Mouse (Mus musculus) forebrain, embryonic 16.5 days (tissue): ENCODE measurements around the gene Ttc28. TPM values are rescaled to one million over a fixed set of nuclear protein-coding genes. Genes with fewer than 3 reads are reported as not detected.

ENCODE experiments used
- ATAC-seq: fragments of 200-750 bp; cut with Nextera tagmentation; 2 replicates; pipeline ENCODE4 v1.8.0; 2017; ENCODE audit warnings: mild to moderate bottlenecking, moderate library complexity
- H3K27ac ChIP-seq: fragments of 300-500 bp; sonication (generic); 2 replicates; pipeline ENCODE4 v1.5.1; 2014; ENCODE audit warnings: low read length, control low read depth
- H3K27me3 ChIP-seq: fragments of 300-500 bp; sonication (generic); replicated peaks from 2 replicates; pipeline ENCODE4 v1.6.1; 2014; ENCODE audit warnings: low read length; ENCODE audit not compliant: control insufficient read depth, insufficient read depth
- H3K36me3 ChIP-seq: fragments of 300-500 bp; sonication (generic); 2 replicates; pipeline ENCODE4 v1.6.1; 2014; ENCODE audit not compliant: control insufficient read depth, insufficient read depth
- H3K4me1 ChIP-seq: fragments of 300-500 bp; sonication (generic); replicated peaks from 2 replicates; pipeline ENCODE4 v1.6.1; 2014; ENCODE audit warnings: low read length; ENCODE audit not compliant: control insufficient read depth, insufficient read depth
- H3K4me2 ChIP-seq: fragments of 300-500 bp; sonication (generic); 2 replicates; pipeline ENCODE4 v1.6.1; 2014; ENCODE audit warnings: mild to moderate bottlenecking, low read length, control low read depth
- H3K4me3 ChIP-seq: fragments of 300-500 bp; sonication (generic); replicated peaks from 2 replicates; pipeline ENCODE4 v1.5.1; 2014; ENCODE audit warnings: mild to moderate bottlenecking, low read length, control low read depth
- H3K9ac ChIP-seq: fragments of 300-500 bp; sonication (generic); replicated peaks from 2 replicates; pipeline ENCODE4 v1.6.1; 2014; ENCODE audit warnings: low read depth, low read length, control low read depth
- H3K9me3 ChIP-seq: fragments of 300-500 bp; sonication (generic); 2 replicates; pipeline ENCODE4 v1.6.1; 2016; ENCODE audit warnings: low read length; ENCODE audit not compliant: control insufficient read depth
- WGBS: fragments of 180-500 bp; shearing (Covaris S2); extraction: QIAGEN DNeasy Blood & Tissue Kit; methylation state at CpG from one replicate; pipeline ENCODE4 v1.1.7; 2014; 5-methylcytosine and 5-hydroxymethylcytosine counted together
- polyA plus RNA-seq: library from polyadenylated mRNA; unstranded; fragments of >200 nt; fragmentation: Nextera tagmentation; extraction: Ambion mirVana; gene quantifications from 2 replicates; pipeline ENCODE4 v1.2.1, GENCODE M21; 2015

Ttc28 gene
- polyA plus RNA-seq, 1 experiment from 2014 or later, result 40.5 TPM

DNA sequence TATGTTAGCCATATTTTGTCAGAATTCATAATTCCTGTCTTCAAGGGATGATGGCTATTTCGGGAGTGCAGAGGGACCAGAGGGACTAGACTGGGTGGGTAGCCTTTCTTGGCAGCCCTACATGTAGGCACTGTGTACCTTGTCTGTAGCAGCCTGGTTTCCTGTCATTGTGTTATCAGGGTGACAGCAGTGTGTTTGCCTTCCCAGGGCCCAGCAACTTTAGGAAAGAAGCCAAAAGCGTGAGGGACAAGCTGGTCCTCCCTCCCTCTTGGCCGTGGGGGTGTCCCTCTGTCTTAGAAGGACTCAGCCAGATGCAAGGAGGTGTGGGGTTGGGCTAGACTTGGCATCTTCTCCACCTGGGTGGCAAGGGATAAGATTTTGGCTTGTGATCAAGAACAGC is 387.5 kb downstream of the Ttc28 start:
- 71% methylated on average over 3 of the region's 3 CpGs for WGBS
- H3K4me2 ChIP-seq, result no peak overlapping the region
- H3K36me3 ChIP-seq, result peaks cover 15% of the 10 kb centered on the region
- H3K27ac ChIP-seq, result peak overlapping the region; percentile 50
- H3K9ac ChIP-seq, result no peak overlapping the region
- H3K9me3 ChIP-seq, result no peaks in the 10 kb centered on the region
- peaks cover 52% of the 10 kb centered on the region for H3K4me1 ChIP-seq
- ATAC-seq, result no peak
- H3K27me3 ChIP-seq, result no peaks in the 10 kb centered on the region
- H3K4me3 ChIP-seq, result no peak overlapping the region

DNA sequence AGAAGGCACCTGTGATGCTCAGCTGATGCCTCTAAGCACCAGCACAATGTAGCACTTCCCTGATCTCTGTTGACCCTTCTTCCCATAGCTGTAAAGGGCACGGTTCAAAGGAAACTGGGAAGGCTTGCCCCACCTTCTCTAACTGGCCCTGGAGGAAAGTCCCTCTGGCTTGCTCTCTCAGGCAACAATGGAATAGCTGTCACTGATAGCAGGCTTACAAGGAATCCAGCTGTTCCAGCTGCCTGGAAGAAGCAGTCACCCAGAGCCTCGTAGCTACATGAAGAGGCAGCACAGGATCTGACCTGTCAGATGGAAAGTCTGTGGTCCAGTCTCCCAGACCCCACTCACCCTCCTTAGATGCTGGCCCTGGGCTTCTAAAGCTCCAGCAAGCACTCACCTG is 389.2 kb downstream of the Ttc28 start:
- peaks cover 17% of the 10 kb centered on the region for H3K36me3 ChIP-seq
- H3K4me2 ChIP-seq, result no peak overlapping the region
- ATAC-seq, result no peak
- no peak overlapping the region for H3K4me3 ChIP-seq
- no peaks in the 10 kb centered on the region for H3K27me3 ChIP-seq
- H3K27ac ChIP-seq, result peak overlapping the region; percentile 90
- no peaks in the 10 kb centered on the region for H3K9me3 ChIP-seq
- 0 out of 2 replicates have a peak overlapping the region, but pooled peaks have one; percentile 19 for H3K9ac ChIP-seq
- H3K4me1 ChIP-seq, result peaks cover 36% of the 10 kb centered on the region
- WGBS, result 21% methylated on average over 2 of the region's 2 CpGs

DNA sequence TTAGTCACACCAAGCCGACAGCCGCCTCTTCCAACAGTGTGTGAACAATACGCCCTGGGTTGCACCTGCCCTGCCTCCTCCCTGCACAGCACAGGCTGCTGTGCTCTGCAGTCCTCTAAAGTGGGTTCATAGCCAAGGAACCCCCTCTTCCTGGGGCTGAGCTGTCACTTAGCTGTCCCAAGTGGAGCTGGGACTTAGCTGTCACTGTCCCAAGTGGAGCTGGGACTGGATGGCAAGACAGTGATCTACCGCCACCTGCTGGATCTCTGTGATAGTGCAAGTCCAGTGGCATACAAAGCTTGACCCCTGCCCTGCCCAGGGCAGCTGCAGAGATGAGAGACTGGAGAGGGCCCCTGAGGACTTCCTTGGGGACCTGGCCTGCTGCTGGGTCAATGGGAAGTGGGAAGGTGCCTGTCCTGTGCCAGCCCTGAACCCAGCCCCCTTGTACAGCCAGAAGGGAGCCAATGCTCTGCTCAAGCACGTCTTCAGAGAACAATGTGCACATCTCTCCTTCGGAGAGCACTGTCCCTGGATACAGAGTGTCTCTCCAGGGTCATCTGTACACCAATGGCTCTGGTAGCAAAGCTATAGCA is 390.1 kb downstream of the Ttc28 start:
- Histone ChIP-seq H3K9ac (0 out of 2 replicates have a peak overlapping the region, but pooled peaks have one; percentile 2), H3K36me3 (peaks cover 17% of the 10 kb centered on the region), H3K27me3 (no peaks in the 10 kb centered on the region), H3K4me3 (no peak overlapping the region), H3K4me2 (no peak overlapping the region), H3K4me1 (peaks cover 36% of the 10 kb centered on the region), H3K27ac (peak overlapping the region; percentile 90), H3K9me3 (no peaks in the 10 kb centered on the region)
- WGBS, result 40% methylated on average over 6 of the region's 6 CpGs
- peak; percentile 46 for ATAC-seq

DNA sequence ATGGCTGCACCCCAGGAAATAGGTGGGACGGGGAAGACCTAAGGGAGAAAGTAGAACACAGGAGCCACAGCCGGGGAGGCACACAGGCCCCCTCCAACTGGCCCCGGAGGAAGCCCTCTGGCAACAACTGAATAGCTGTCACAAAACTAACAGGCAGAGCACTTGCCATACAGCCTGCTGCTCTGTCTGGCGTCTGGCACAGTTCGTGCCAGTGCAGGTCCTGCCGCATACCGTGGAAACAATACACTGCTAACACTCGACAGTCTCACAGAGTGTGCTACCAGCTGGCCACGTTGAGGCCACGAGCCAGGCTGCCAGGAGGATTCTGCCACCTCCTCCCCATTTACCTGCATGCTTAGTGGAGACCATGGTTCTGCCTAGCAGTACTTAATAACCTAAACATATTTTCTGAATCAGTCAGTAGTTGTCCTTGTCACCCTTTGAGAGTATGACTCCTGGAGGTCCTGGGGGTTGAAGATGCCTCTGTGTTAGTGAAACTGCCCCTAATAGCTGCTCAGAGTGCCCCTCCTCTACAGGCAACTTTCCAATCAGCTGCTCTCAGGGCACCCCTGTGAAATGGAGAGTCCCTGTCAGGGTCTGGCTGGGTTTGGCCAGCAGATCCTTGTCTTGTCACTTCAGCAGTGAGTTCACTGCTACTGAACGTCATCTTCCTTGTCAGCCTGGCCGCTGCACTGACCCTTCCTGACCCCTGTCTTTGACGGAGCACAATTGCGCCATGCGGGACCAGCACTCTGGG is 390.8 kb downstream of the Ttc28 start:
- Histone ChIP-seq H3K4me3 (no peak overlapping the region), H3K27me3 (no peaks in the 10 kb centered on the region), H3K36me3 (peaks cover 17% of the 10 kb centered on the region), H3K9ac (peak overlapping the region; percentile 22; the same call in 1 of the 2 replicates), H3K4me1 (peaks cover 36% of the 10 kb centered on the region), H3K4me2 (no peak overlapping the region), H3K27ac (peak overlapping the region; percentile 90), H3K9me3 (no peaks in the 10 kb centered on the region)
- WGBS, result 49% methylated on average over 15 of the region's 15 CpGs
- ATAC-seq, result peak; percentile 88

GRCm38 (mm10) chr5:111273589-111273988 is 394.0 kb downstream of the Ttc28 start:
- H3K36me3 ChIP-seq, result peaks cover 14% of the 10 kb centered on the region
- no peaks in the 10 kb centered on the region for H3K27me3 ChIP-seq
- ATAC-seq, result peak; percentile 36
- WGBS, result 29% methylated on average over 10 of the region's 10 CpGs
- no peak overlapping the region for H3K27ac ChIP-seq
- peaks cover 33% of the 10 kb centered on the region for H3K4me1 ChIP-seq
- H3K4me3 ChIP-seq, result no peak overlapping the region
- no peak overlapping the region for H3K9ac ChIP-seq
- no peak overlapping the region for H3K4me2 ChIP-seq
- H3K9me3 ChIP-seq, result no peaks in the 10 kb centered on the region

DNA sequence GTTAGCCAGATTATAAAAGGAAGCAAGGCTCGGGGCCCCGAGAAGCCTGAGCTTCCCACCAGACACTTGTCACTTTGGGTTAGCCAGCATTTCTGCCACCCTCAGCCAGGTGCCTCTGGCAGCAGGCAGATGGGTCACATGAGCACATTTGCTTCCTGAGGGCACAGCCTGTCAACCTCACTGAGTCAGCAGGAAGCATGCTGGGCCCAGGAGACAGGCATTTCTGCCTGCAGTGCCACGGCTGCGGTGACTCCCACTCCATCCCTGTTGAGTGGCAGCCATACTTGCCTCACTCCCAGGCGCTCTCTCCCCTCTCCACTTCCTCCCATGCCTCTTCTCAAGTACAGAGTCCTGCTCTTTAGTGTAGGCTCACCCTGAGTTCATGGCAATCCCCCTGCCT is 395.3 kb downstream of the Ttc28 start:
- peaks cover 21% of the 10 kb centered on the region for H3K36me3 ChIP-seq
- no peak for ATAC-seq

DNA sequence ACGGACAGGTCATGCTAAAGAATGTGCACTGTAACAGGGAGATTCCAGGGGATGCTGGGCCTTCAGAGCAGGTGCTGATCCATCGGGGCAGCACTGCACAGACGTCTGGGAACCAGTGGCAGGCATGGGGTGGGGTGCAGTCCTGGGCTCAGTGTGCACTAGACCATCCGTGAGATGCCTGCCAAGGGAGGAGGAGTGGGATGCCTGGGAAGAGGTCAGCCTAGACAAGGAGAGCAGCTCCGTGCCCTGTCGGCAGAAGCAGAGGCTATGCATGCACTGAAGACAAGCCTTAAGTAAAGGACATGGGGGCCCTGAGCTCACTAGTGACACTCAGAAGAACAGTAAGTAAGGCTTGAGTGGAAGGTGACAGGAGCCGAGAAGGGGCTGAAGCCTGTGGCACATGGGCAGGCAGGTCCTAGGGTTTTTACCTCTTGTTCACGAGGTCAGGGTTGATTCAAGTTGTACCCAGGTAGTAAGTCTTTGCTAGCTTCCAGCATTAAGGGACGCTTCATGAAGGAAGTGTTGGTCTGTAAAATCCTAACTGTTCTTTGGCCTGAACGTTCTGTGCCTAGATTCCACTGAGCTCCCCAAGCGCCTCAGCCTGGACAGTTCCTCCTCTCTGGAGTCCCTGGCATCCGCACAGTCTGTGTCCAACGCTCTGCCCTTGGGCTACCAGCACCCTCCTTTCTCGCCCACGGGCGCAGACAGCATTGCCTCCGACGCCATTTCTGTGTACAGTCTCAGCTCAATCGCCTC is 405.0 kb downstream of the Ttc28 start:
- Histone ChIP-seq H3K4me3 (no peak overlapping the region), H3K36me3 (peaks cover 26% of the 10 kb centered on the region), H3K4me1 (peaks cover 2% of the 10 kb centered on the region), H3K4me2 (no peak overlapping the region), H3K9me3 (no peaks in the 10 kb centered on the region), H3K27ac (no peak overlapping the region), H3K9ac (no peak overlapping the region), H3K27me3 (no peaks in the 10 kb centered on the region)
- no peak for ATAC-seq
- WGBS, result 90% methylated on average over 19 of the region's 19 CpGs

More for the DNA sequence above, 395.3 kb downstream of the Ttc28 start:
- Histone ChIP-seq H3K27me3 (no peaks in the 10 kb centered on the region), H3K4me3 (no peak overlapping the region), H3K9me3 (no peaks in the 10 kb centered on the region), H3K9ac (no peak overlapping the region), H3K4me1 (peaks cover 21% of the 10 kb centered on the region), H3K27ac (no peak overlapping the region), H3K4me2 (no peak overlapping the region)
- WGBS, result 80% methylated on average over 5 of the region's 5 CpGs

- no peak for ATAC-seq
- Histone ChIP-seq H3K4me1 (peaks cover 14% of the 10 kb centered on the region), H3K27me3 (no peaks in the 10 kb centered on the region), H3K9me3 (no peaks in the 10 kb centered on the region), H3K9ac (no peak overlapping the region), H3K4me3 (no peak overlapping the region), H3K27ac (no peak overlapping the region), H3K36me3 (peaks cover 17% of the 10 kb centered on the region), H3K4me2 (no peak overlapping the region)
- WGBS, result 74% methylated on average over 4 of the region's 5 CpGs
Observed at GRCm38 (mm10) chr5:111287571-111287970, 408.0 kb downstream of the Ttc28 start.

GRCm38 (mm10) chr5:111288486-111288885 is 408.9 kb downstream of the Ttc28 start:
- Histone ChIP-seq H3K9ac (no peak overlapping the region), H3K27me3 (no peaks in the 10 kb centered on the region), H3K9me3 (no peaks in the 10 kb centered on the region), H3K27ac (peak overlapping the region; percentile 14; the same call in 1 of the 2 replicates), H3K4me2 (no peak overlapping the region), H3K4me1 (peaks cover 14% of the 10 kb centered on the region), H3K36me3 (peaks cover 17% of the 10 kb centered on the region), H3K4me3 (no peak overlapping the region)
- ATAC-seq, result no peak
- WGBS, result 77% methylated on average over 11 of the region's 11 CpGs
